Comparison of ENCODE assay signal across 9 mouse cellular contexts in genomic region chr10:80533704-80534103, GRCm38 (mm10). TPM values are rescaled to one million over a fixed set of nuclear protein-coding genes. Genes with fewer than 3 reads are reported as not detected.
DNase-seq lines count a peak whose midpoint lies in the region; ATAC-seq and TF ChIP-seq lines count a peak whose summit lies in the region.
"Had no signal": no experiment of that assay in that cellular context is flagged by ENCODE, and none has a peak within 500 bp of the region (broad histone marks: within the 10 kb centered on the region; RNA-seq: fewer than 3 reads in every experiment).

No protein-coding gene starts in this region.

- ATAC-seq in lung, embryonic 15.5 days (ENCODE audit: borderline replicate concordance, extremely low read depth, low FRiP score, low TSS enrichment): peak; percentile 26; the same call in 1 of the 2 replicates
- ATAC-seq in stomach, embryonic 16.5 days (ENCODE audit: insufficient read depth, low FRiP score): peak; percentile 49; the same call in 1 of the 2 replicates

- no peaks in the 10 kb centered on the region for H3K9me3 ChIP-seq in lung, embryonic 15.5 days
- H3K9me3 ChIP-seq in stomach, embryonic 16.5 days (replicated peaks; ENCODE audit: control insufficient read depth, low read length): no peaks in the 10 kb centered on the region

- no peak for TF ChIP-seq POLR2A in brain, embryonic 14.5 days (IDR thresholded peaks at IDR 0.05; ENCODE audit: borderline replicate concordance, extremely low read depth, insufficient read depth, insufficient read length, poor library complexity, severe bottlenecking)

- H3K36me3 ChIP-seq in lung, embryonic 15.5 days: no peaks in the 10 kb centered on the region
- H3K36me3 ChIP-seq in stomach, embryonic 16.5 days (ENCODE audit: control insufficient read depth, insufficient read depth, low read length): no peaks in the 10 kb centered on the region

- H3K9ac ChIP-seq in lung, embryonic 15.5 days: no peak overlapping the region
- H3K9ac ChIP-seq in stomach, embryonic 16.5 days (ENCODE audit: low read length): no peak overlapping the region

- peaks cover 15% of the 10 kb centered on the region for H3K4me1 ChIP-seq in lung, embryonic 15.5 days
- no peaks in the 10 kb centered on the region for H3K4me1 ChIP-seq in stomach, embryonic 16.5 days (ENCODE audit: control insufficient read depth, insufficient read depth, low read length)

- H3K27ac ChIP-seq in lung, embryonic 15.5 days: no peak overlapping the region
- no peak overlapping the region for H3K27ac ChIP-seq in stomach, embryonic 16.5 days (ENCODE audit: low read length)

- H3K27me3 ChIP-seq in lung, embryonic 15.5 days: peaks cover 26% of the 10 kb centered on the region
- H3K27me3 ChIP-seq in stomach, embryonic 16.5 days (ENCODE audit: control insufficient read depth, insufficient read depth, low read length): peaks cover 7% of the 10 kb centered on the region; the same call in 1 of the 2 replicates

- no peak for DNase-seq in lung, postnatal 14 days
- peak; percentile 19 for DNase-seq in brain, embryonic 14.5 days (ENCODE audit: low read depth)
- peak; percentile 90 for DNase-seq in liver
- no peak for DNase-seq in gastrocnemius, postnatal 4 days (ENCODE audit: low spot score in 2 of 2)
- no peak for DNase-seq in layer of hippocampus, adult 9-11 months
- DNase-seq in cerebellum, postnatal 14 days: no peak

- no peak for TF ChIP-seq CTCF in brain, embryonic 14.5 days (IDR thresholded peaks at IDR 0.05; ENCODE audit: borderline replicate concordance, extremely low read depth, insufficient read depth, insufficient read length)

- H3K4me3 ChIP-seq in lung, embryonic 15.5 days: no peak overlapping the region
- H3K4me3 ChIP-seq in stomach, embryonic 16.5 days (replicated peaks; ENCODE audit: low read length): no peak overlapping the region

- WGBS in lung, embryonic 15.5 days: 13% methylated on average over 7 of the region's 7 CpGs
- 11% methylated on average over 7 of the region's 7 CpGs for WGBS in stomach, embryonic 16.5 days

- no peak overlapping the region for H3K4me2 ChIP-seq in lung, embryonic 15.5 days
- H3K4me2 ChIP-seq in stomach, embryonic 16.5 days (ENCODE audit: low read depth, low read length): no peak overlapping the region

RNA-seq across cellular contexts. Expression of gene Atp8b3, which starts 5.2 kb away (rescaled TPM):
- polyA plus RNA-seq in lung, embryonic 15.5 days (2015; fragmentation: Nextera tagmentation; extraction: Ambion mirVana): 0.05 and 0.16 TPM in 2 replicates
- 0.76 and 0.86 TPM in 2 replicates for polyA plus RNA-seq in brain, embryonic 14.5 days (2012; rRNA removed)
- 0.12 and 0.21 TPM in 2 replicates for polyA plus RNA-seq in stomach, embryonic 16.5 days (2015; fragmentation: Nextera tagmentation; extraction: Ambion mirVana)
- under 1 TPM; 0.05 TPM for total RNA-seq in gastrocnemius, postnatal 4 days (2021)

RNA-seq across cellular contexts. Expression of gene Rexo1, which starts 27.7 kb away (rescaled TPM):
- 25.0 and 25.8 TPM in 2 replicates for polyA plus RNA-seq in lung, embryonic 15.5 days (2015; fragmentation: Nextera tagmentation; extraction: Ambion mirVana)
- polyA plus RNA-seq in brain, embryonic 14.5 days (2012; rRNA removed): 59.9 and 72.0 TPM in 2 replicates
- polyA plus RNA-seq in stomach, embryonic 16.5 days (2015; fragmentation: Nextera tagmentation; extraction: Ambion mirVana): 16.7 TPM in 2 replicates
- 10 to 100 TPM; 22.0 to 24.9 TPM for total RNA-seq in gastrocnemius, postnatal 4 days (2021)

RNA-seq across cellular contexts. Expression of gene Onecut3, which starts 39.1 kb away (rescaled TPM):
- polyA plus RNA-seq in lung, embryonic 15.5 days (2015; fragmentation: Nextera tagmentation; extraction: Ambion mirVana): not detected in 2 replicates
- 5.0 and 10.9 TPM in 2 replicates for polyA plus RNA-seq in brain, embryonic 14.5 days (2012; rRNA removed)
- polyA plus RNA-seq in stomach, embryonic 16.5 days (2015; fragmentation: Nextera tagmentation; extraction: Ambion mirVana): 0.06 and 0.08 TPM in 2 replicates
- total RNA-seq in gastrocnemius, postnatal 4 days (2021): not detected
- total RNA-seq: left cerebral cortex, adult 18-20 months had no signal

RNA-seq across cellular contexts. Expression of gene Klf16, which starts 43.4 kb away (rescaled TPM):
- 10.1 and 10.2 TPM in 2 replicates for polyA plus RNA-seq in lung, embryonic 15.5 days (2015; fragmentation: Nextera tagmentation; extraction: Ambion mirVana)
- polyA plus RNA-seq in brain, embryonic 14.5 days (2012; rRNA removed): 12.2 and 15.9 TPM in 2 replicates
- 8.4 and 8.7 TPM in 2 replicates for polyA plus RNA-seq in stomach, embryonic 16.5 days (2015; fragmentation: Nextera tagmentation; extraction: Ambion mirVana)
- 1 to 10 TPM; 7.5 to 8.5 TPM for total RNA-seq in gastrocnemius, postnatal 4 days (2021)

RNA-seq across cellular contexts. Expression of gene Abhd17a, which starts 56.4 kb away (rescaled TPM):
- 122 and 133 TPM in 2 replicates for polyA plus RNA-seq in lung, embryonic 15.5 days (2015; fragmentation: Nextera tagmentation; extraction: Ambion mirVana)
- polyA plus RNA-seq in brain, embryonic 14.5 days (2012; rRNA removed): 170 and 188 TPM in 2 replicates
- polyA plus RNA-seq in stomach, embryonic 16.5 days (2015; fragmentation: Nextera tagmentation; extraction: Ambion mirVana): 42.9 and 44.3 TPM in 2 replicates
- total RNA-seq in gastrocnemius, postnatal 4 days (2021): 10 to 100 TPM; 79.7 to 81.6 TPM

Comparison
In these comparisons a context has a peak if more than half of its experiments do, and no peak if none do; other contexts are left out.
1. DNase-seq: peak in brain, embryonic 14.5 days (single experiment) and liver (single experiment); none in lung, postnatal 14 days (single experiment), gastrocnemius, postnatal 4 days (0 of 2), layer of hippocampus, adult 9-11 months (single experiment) and cerebellum, postnatal 14 days (0 of 2).